Mouse (Mus musculus) hindbrain, embryonic 14.5 days (tissue): ENCODE measurements around the gene A530084C06Rik. TPM values are rescaled to one million over a fixed set of nuclear protein-coding genes. Genes with fewer than 3 reads are reported as not detected.
A peak's percentile ranks its signal among the peaks of the same experiment; 100 is the strongest.

Experiments
- ATAC-seq: fragments of 200-750 bp; cut with Nextera tagmentation; 2 replicates; pipeline ENCODE4 v1.8.0; 2017; ENCODE audit warnings: moderate number of reproducible peaks, mild to moderate bottlenecking, moderate TSS enrichment, moderate library complexity; ENCODE audit not compliant: low FRiP score
- DNase-seq: peaks from one replicate; pipeline ENCODE4 v3.0.0-alpha.2; 2015; ENCODE audit warnings: low spot score
- H3K27ac ChIP-seq: fragments of 300-500 bp; sonication (generic); 2 replicates; pipeline ENCODE4 v1.5.1; 2014; ENCODE audit warnings: mild to moderate bottlenecking, moderate library complexity
- H3K27me3 ChIP-seq: fragments of 300-500 bp; sonication (generic); 2 replicates; pipeline ENCODE4 v1.6.1; 2014; ENCODE audit warnings: mild to moderate bottlenecking, low read length, mixed read lengths; ENCODE audit not compliant: control insufficient read depth, insufficient read depth
- H3K36me3 ChIP-seq: fragments of 300-500 bp; sonication (generic); replicated peaks from 2 replicates; pipeline ENCODE4 v1.6.1; 2014; ENCODE audit not compliant: control insufficient read depth, insufficient read depth
- H3K4me1 ChIP-seq: fragments of 300-500 bp; sonication (generic); replicated peaks from 2 replicates; pipeline ENCODE4 v1.6.1; 2014; ENCODE audit warnings: antibody characterized with exemption, low read length, mixed read lengths; ENCODE audit not compliant: control insufficient read depth, insufficient read depth
- H3K4me2 ChIP-seq: fragments of 300-500 bp; sonication (generic); replicated peaks from 2 replicates; pipeline ENCODE4 v1.6.1; 2014; ENCODE audit warnings: mild to moderate bottlenecking, moderate library complexity
- H3K4me3 ChIP-seq: fragments of 300-500 bp; sonication (generic); replicated peaks from 2 replicates; pipeline ENCODE4 v1.5.1; 2014; ENCODE audit warnings: mild to moderate bottlenecking, low read length
- H3K9ac ChIP-seq: fragments of 300-500 bp; sonication (generic); 2 replicates; pipeline ENCODE4 v1.6.1; 2014
- H3K9me3 ChIP-seq: fragments of 300-500 bp; sonication (generic); 2 replicates; pipeline ENCODE4 v1.6.1; 2016; ENCODE audit warnings: low read length; ENCODE audit not compliant: control insufficient read depth
- WGBS: fragments of 180-500 bp; shearing (Covaris S2); extraction: QIAGEN DNeasy Blood & Tissue Kit; methylation state at CpG from one replicate; pipeline ENCODE4 v1.1.7; 2014; 5-methylcytosine and 5-hydroxymethylcytosine counted together
- polyA plus RNA-seq: library from polyadenylated mRNA; unstranded; fragments of >200 nt; fragmentation: Nextera tagmentation; extraction: Ambion mirVana; gene quantifications from 2 replicates; pipeline ENCODE4 v1.2.1, GENCODE M21; 2014

A530084C06Rik gene
- polyA plus RNA-seq, 1 experiment from 2014 or later: not detected

- WGBS: 90% methylated on average over 9 of the region's 9 CpGs
- DNase-seq (no peak), ATAC-seq (no peak)
- no peak overlapping the region for H3K4me3 ChIP-seq
- H3K36me3 ChIP-seq: no peaks in the 10 kb centered on the region
- no peak overlapping the region for H3K4me2 ChIP-seq
- H3K27me3 ChIP-seq: no peaks in the 10 kb centered on the region
- H3K9ac ChIP-seq: no peak overlapping the region
- no peaks in the 10 kb centered on the region for H3K9me3 ChIP-seq
- H3K4me1 ChIP-seq: no peaks in the 10 kb centered on the region
- no peak overlapping the region for H3K27ac ChIP-seq
These were observed 11.5 kb downstream of the A530084C06Rik start for GRCm38 (mm10) chr13:31547610-31548009.

- no peak overlapping the region for H3K9ac ChIP-seq
- 86% methylated on average over 3 of the region's 3 CpGs for WGBS
- no peaks in the 10 kb centered on the region for H3K4me1 ChIP-seq
- H3K9me3 ChIP-seq: no peaks in the 10 kb centered on the region
- DNase-seq (no peak), ATAC-seq (no peak)
- no peak overlapping the region for H3K4me3 ChIP-seq
- H3K4me2 ChIP-seq: no peak overlapping the region
- H3K36me3 ChIP-seq: no peaks in the 10 kb centered on the region
- H3K27me3 ChIP-seq: no peaks in the 10 kb centered on the region
- H3K27ac ChIP-seq: no peak overlapping the region
These were observed 11.9 kb downstream of the A530084C06Rik start for GRCm38 (mm10) chr13:31547204-31547603.

GRCm38 (mm10) chr13:31546784-31547183 is 12.3 kb downstream of the A530084C06Rik start:
- Histone ChIP-seq H3K36me3 (no peaks in the 10 kb centered on the region), H3K27ac (no peak overlapping the region), H3K9me3 (no peaks in the 10 kb centered on the region), H3K4me2 (no peak overlapping the region), H3K9ac (no peak overlapping the region), H3K4me3 (no peak overlapping the region), H3K4me1 (no peaks in the 10 kb centered on the region), H3K27me3 (no peaks in the 10 kb centered on the region)
- ATAC-seq: no peak
- WGBS: 88% methylated on average over 2 of the region's 2 CpGs
- DNase-seq: no peak

GRCm38 (mm10) chr13:31543021-31543420 is 16.1 kb downstream of the A530084C06Rik start:
- no peaks in the 10 kb centered on the region for H3K27me3 ChIP-seq
- H3K9ac ChIP-seq: no peak overlapping the region
- H3K27ac ChIP-seq: no peak overlapping the region
- H3K4me2 ChIP-seq: no peak overlapping the region
- DNase-seq: no peak
- H3K9me3 ChIP-seq: no peaks in the 10 kb centered on the region
- H3K4me3 ChIP-seq: no peak overlapping the region
- H3K4me1 ChIP-seq: no peaks in the 10 kb centered on the region
- 91% methylated on average over 5 of the region's 5 CpGs for WGBS
- no peak for ATAC-seq
- no peaks in the 10 kb centered on the region for H3K36me3 ChIP-seq

GRCm38 (mm10) chr13:31534726-31535125 is 24.4 kb downstream of the A530084C06Rik start:
- WGBS: 91% methylated on average over 4 of the region's 4 CpGs
- no peaks in the 10 kb centered on the region for H3K27me3 ChIP-seq
- no peak overlapping the region for H3K9ac ChIP-seq
- H3K36me3 ChIP-seq: no peaks in the 10 kb centered on the region
- ATAC-seq (no peak), DNase-seq (no peak)
- H3K4me3 ChIP-seq: no peak overlapping the region
- no peak overlapping the region for H3K27ac ChIP-seq
- peaks cover 4% of the 10 kb centered on the region; the same call in 1 of the 2 replicates for H3K4me1 ChIP-seq
- no peak overlapping the region for H3K4me2 ChIP-seq
- H3K9me3 ChIP-seq: no peaks in the 10 kb centered on the region

GRCm38 (mm10) chr13:31531651-31532061 is 27.5 kb downstream of the A530084C06Rik start:
- 17% methylated on average over 8 of the region's 8 CpGs for WGBS
- no peaks in the 10 kb centered on the region for H3K9me3 ChIP-seq
- H3K4me3 ChIP-seq: no peak overlapping the region
- peaks cover 6% of the 10 kb centered on the region; the same call in 1 of the 2 replicates for H3K27me3 ChIP-seq
- H3K27ac ChIP-seq: no peak overlapping the region
- H3K4me1 ChIP-seq: peaks cover 4% of the 10 kb centered on the region; the same call in 1 of the 2 replicates
- H3K4me2 ChIP-seq: no peak overlapping the region
- no peak overlapping the region for H3K9ac ChIP-seq
- DNase-seq: peak; percentile 32
- no peaks in the 10 kb centered on the region for H3K36me3 ChIP-seq
- ATAC-seq: no peak; the same call in 1 of the 2 replicates

- Histone ChIP-seq H3K9me3 (no peaks in the 10 kb centered on the region), H3K27ac (no peak overlapping the region), H3K4me1 (peaks cover 4% of the 10 kb centered on the region; the same call in 1 of the 2 replicates), H3K27me3 (peaks cover 6% of the 10 kb centered on the region; the same call in 1 of the 2 replicates), H3K36me3 (no peaks in the 10 kb centered on the region), H3K4me3 (no peak overlapping the region), H3K9ac (no peak overlapping the region), H3K4me2 (no peak overlapping the region)
- no peak for DNase-seq
- WGBS: 82% methylated on average over 5 of the region's 5 CpGs
- no peak for ATAC-seq
These were observed 27.9 kb downstream of the A530084C06Rik start for GRCm38 (mm10) chr13:31531186-31531585.

GRCm38 (mm10) chr13:31524976-31525375 is 34.2 kb downstream of the A530084C06Rik start:
- H3K27ac ChIP-seq: no peak overlapping the region
- H3K4me3 ChIP-seq: no peak overlapping the region
- no peaks in the 10 kb centered on the region for H3K9me3 ChIP-seq
- H3K9ac ChIP-seq: no peak overlapping the region
- WGBS: 86% methylated on average over 4 of the region's 4 CpGs
- H3K4me2 ChIP-seq: no peak overlapping the region
- DNase-seq (no peak), ATAC-seq (no peak)
- H3K36me3 ChIP-seq: no peaks in the 10 kb centered on the region
- H3K4me1 ChIP-seq: no peaks in the 10 kb centered on the region
- H3K27me3 ChIP-seq: peaks cover 6% of the 10 kb centered on the region; the same call in 1 of the 2 replicates

- WGBS: 94% methylated on average over 9 of the region's 9 CpGs
- DNase-seq: no peak
These were observed 40.2 kb downstream of the A530084C06Rik start for GRCm38 (mm10) chr13:31518971-31519370.

GRCm38 (mm10) chr13:31518411-31518886 is 40.7 kb downstream of the A530084C06Rik start:
- Histone ChIP-seq H3K27ac (no peak overlapping the region), H3K27me3 (no peaks in the 10 kb centered on the region), H3K4me3 (no peak overlapping the region), H3K4me1 (no peaks in the 10 kb centered on the region), H3K36me3 (no peaks in the 10 kb centered on the region), H3K9ac (no peak overlapping the region), H3K9me3 (no peaks in the 10 kb centered on the region), H3K4me2 (no peak overlapping the region)
- ATAC-seq: no peak
- peak; percentile 28 for DNase-seq
- 62% methylated on average over 10 of the region's 10 CpGs for whole genome bisulfite sequencing

More at GRCm38 (mm10) chr13:31518971-31519370, 40.2 kb downstream of the A530084C06Rik start:
- no peak for ATAC-seq
- Histone ChIP-seq H3K27me3 (no peaks in the 10 kb centered on the region), H3K4me3 (no peak overlapping the region), H3K4me1 (no peaks in the 10 kb centered on the region), H3K4me2 (no peak overlapping the region), H3K27ac (no peak overlapping the region), H3K9ac (no peak overlapping the region), H3K9me3 (no peaks in the 10 kb centered on the region), H3K36me3 (no peaks in the 10 kb centered on the region)
